Mouse (Mus musculus) v-Abl transformed pro-B cells (cell line): ENCODE results near the gene Cdh26.

Experiments used
- in situ Hi-C, 2 experiments: fragments of 400-800 bp; cut with MboI; formaldehyde crosslinking; loops; one replicate each; pipeline ENCODE4 v1.15.1; 2025; ENCODE audit not compliant: unreplicated experiment in 2 of 2

The Cdh26 gene

GRCm38 (mm10) chr2:178506056-178506455 lies 75.7 kb downstream of the Cdh26 start:
- in situ Hi-C loops = loop anchor here in 1 of 2 experiments (10.0 kb wide), 2 partner anchors 1369 to 1839 kb away; no protein-coding TSS in a partner anchor

GRCm38 (mm10) chr2:178507379-178508014 lies 77.2 kb downstream of the Cdh26 start:
- in situ Hi-C loops = loop anchor here in 1 of 2 experiments (10.0 kb wide), 2 partner anchors 1367 to 1837 kb away; no protein-coding TSS in a partner anchor

- in situ Hi-C loops = loop anchor here in 1 of 2 experiments (10.0 kb wide), 2 partner anchors 1367 to 1837 kb away; no protein-coding TSS in a partner anchor
Observed at GRCm38 (mm10) chr2:178508279-178508678, 77.9 kb downstream of the Cdh26 start.

DNA sequence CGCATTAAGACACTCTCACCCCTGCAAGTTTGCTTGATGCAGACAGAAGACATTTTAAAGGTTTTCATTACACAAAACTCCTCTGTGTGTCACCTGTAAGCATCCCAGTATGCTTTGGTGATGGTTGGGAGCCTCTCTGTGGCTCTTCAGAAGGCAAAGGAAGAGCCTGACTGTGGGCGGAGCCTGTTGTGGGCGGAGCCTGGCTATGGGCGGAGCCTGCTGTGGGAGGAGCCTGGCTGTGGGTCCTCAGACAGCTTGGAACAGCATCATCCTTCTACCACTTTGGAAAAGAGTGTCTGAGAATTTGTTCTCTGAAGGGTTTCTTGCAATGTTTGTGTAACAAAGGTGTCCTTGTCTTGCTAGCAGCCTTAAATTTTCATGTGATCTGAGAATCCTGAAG lies 82.7 kb downstream of the Cdh26 start:
- in situ Hi-C loops = no loop called here

DNA sequence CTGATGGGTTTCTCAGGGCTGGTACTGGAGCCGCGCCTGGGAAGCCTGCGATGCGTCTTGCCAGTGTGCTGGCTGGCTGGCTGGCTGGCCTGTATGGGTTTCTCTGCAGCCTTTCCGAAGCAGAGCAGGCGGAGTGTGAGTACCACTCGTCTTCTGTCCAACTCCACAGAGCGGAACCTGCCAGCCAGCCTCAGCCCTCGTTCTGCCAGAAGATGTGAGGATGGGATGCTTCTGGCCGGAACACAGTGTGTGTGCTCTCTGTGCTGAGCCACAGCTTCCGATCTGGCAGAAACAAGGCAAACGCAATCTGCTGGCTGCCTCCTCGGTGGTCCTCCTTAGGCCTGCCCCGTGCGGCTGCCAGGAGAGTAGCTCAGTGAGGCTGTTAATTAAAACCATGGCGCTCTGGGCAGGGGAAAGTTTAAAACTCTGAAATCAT lies 83.3 kb downstream of the Cdh26 start:
- in situ Hi-C loops = no loop called here

- in situ Hi-C loops = no loop called here
Observed at GRCm38 (mm10) chr2:178516421-178516820, 86.1 kb downstream of the Cdh26 start.

GRCm38 (mm10) chr2:178516941-178517340 lies 86.6 kb downstream of the Cdh26 start:
- in situ Hi-C loops = no loop called here

DNA sequence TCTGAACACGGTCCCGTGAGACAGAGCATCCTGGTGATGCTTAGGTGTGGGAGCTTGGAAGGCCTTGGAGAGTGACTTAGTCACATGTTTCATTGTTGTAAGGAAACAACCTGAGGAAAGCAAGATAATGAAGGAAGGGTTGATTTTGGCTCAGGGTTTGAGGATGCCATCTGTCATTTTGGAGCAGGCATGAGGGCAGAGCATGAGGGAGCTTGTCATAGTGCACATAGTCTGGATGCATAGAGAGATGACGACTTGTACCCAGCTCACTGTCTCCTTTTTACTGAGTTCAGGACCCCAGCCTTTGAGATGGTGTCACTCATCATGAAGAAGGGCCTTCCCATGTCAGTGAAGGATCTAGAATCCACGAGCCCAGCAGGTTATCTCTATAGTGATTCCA lies 89.0 kb downstream of the Cdh26 start:
- in situ Hi-C loops = no loop called here

GRCm38 (mm10) chr2:178520216-178520615 lies 89.9 kb downstream of the Cdh26 start:
- in situ Hi-C loops = no loop called here

- in situ Hi-C loops = no loop called here
Observed at GRCm38 (mm10) chr2:178522331-178522730, 92.0 kb downstream of the Cdh26 start.

DNA sequence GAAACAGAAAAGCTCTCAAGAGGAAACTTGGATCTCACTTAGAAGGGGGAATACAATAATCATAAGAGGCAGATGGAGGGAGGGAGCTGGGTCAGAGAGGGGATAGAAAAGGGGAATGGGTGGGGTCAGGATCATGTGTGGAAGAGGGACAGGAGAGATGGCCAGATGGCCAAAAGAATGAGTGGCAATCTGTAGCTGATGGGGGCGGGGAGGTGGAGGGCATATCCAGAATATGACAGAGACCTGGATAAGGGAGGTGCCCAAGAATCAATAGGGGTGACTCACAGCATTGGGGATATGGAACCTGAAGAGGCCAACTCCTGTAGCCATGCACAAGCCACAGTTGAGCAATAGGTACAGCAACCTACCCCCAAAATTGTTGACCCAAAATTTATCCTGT lies 92.5 kb downstream of the Cdh26 start:
- in situ Hi-C loops = no loop called here

DNA sequence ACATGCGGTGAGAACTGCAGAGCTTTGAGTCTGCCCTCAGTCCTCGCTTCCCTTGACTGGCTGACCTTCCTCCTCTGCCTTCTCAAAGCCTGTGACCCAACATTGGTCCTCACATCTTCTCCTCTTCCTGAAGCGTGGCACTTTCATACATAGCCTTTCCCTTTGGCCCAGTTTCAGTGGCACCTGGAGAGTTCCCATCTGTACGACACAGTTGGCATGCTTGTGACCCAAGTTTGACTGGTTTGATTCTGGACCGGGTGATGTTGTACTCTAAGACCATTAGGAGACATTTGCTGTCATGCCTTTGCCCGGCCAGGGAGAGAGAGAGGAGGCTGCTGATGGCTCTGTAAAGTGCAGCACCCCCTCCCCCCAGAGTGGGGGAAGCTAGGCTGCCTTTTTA lies 96.4 kb downstream of the Cdh26 start:
- in situ Hi-C loops = no loop called here

- in situ Hi-C loops = no loop called here
Observed at GRCm38 (mm10) chr2:178531226-178531625, 100.9 kb downstream of the Cdh26 start.

- in situ Hi-C loops = no loop called here
Observed at GRCm38 (mm10) chr2:178536574-178536973, 106.2 kb downstream of the Cdh26 start.
